Mouse (Mus musculus): ENCODE data around the gene Kl. TPM values are rescaled to one million over a fixed set of nuclear protein-coding genes. Genes with fewer than 3 reads are reported as not detected.

The Kl gene
- polyA plus RNA-seq (2015; fragmentation: Nextera tagmentation; extraction: Ambion mirVana): 0.03 and 0.08 TPM in 2 replicates

- no peak for DNase-seq (ENCODE audit: low spot score)
Observed at GRCm38 (mm10) chr5:150952328-150952668, at the start of gene Kl. Gene Kl, plus strand, starts transcription at chr5:150952607.

- DNase-seq (ENCODE audit: low spot score): no peak
Observed at GRCm38 (mm10) chr5:150906053-150907040, 46.1 kb upstream of the Kl start.

GRCm38 (mm10) chr5:150912156-150912555 lies 40.3 kb upstream of the Kl start:
- DNase-seq (ENCODE audit: low spot score): no peak

- no peak for DNase-seq (ENCODE audit: low spot score)
Observed at GRCm38 (mm10) chr5:150912656-150913055, 39.8 kb upstream of the Kl start.

- no peak for DNase-seq (ENCODE audit: low spot score)
Observed at GRCm38 (mm10) chr5:150915080-150916055, 37.0 kb upstream of the Kl start.

GRCm38 (mm10) chr5:150917131-150917858 lies 35.1 kb upstream of the Kl start:
- no peak for DNase-seq (ENCODE audit: low spot score)

- DNase-seq (ENCODE audit: low spot score): no peak
Observed at GRCm38 (mm10) chr5:150918599-150918998, 33.8 kb upstream of the Kl start.

- DNase-seq (ENCODE audit: low spot score): no peak
Observed at GRCm38 (mm10) chr5:150919269-150919668, 33.1 kb upstream of the Kl start.

GRCm38 (mm10) chr5:150919961-150920360 lies 32.4 kb upstream of the Kl start:
- DNase-seq (ENCODE audit: low spot score): no peak

GRCm38 (mm10) chr5:150929406-150929805 lies 23.0 kb upstream of the Kl start:
- DNase-seq (ENCODE audit: low spot score): no peak

- no peak for DNase-seq (ENCODE audit: low spot score)
Observed at GRCm38 (mm10) chr5:150932596-150932995, 19.8 kb upstream of the Kl start.

- no peak for DNase-seq (ENCODE audit: low spot score)
Observed at GRCm38 (mm10) chr5:150936213-150936612, 16.2 kb upstream of the Kl start.

GRCm38 (mm10) chr5:150936807-150937206 lies 15.6 kb upstream of the Kl start:
- DNase-seq (ENCODE audit: low spot score): no peak

GRCm38 (mm10) chr5:150937501-150937900 lies 14.9 kb upstream of the Kl start:
- DNase-seq (ENCODE audit: low spot score): no peak

- no peak for DNase-seq (ENCODE audit: low spot score)
Observed at GRCm38 (mm10) chr5:150945576-150945975, 6.8 kb upstream of the Kl start.

GRCm38 (mm10) chr5:150949131-150949530 lies 3.3 kb upstream of the Kl start:
- no peak for DNase-seq (ENCODE audit: low spot score)

- no peak for DNase-seq (ENCODE audit: low spot score)
Observed at GRCm38 (mm10) chr5:150951325-150951724, 1.1 kb upstream of the Kl start.

GRCm38 (mm10) chr5:150952669-150953521 lies 488 bp downstream of the Kl start:
- no peak for DNase-seq (ENCODE audit: low spot score)

GRCm38 (mm10) chr5:150954791-150955190 lies 2.4 kb downstream of the Kl start:
- no peak for DNase-seq (ENCODE audit: low spot score)

GRCm38 (mm10) chr5:150959861-150960260 lies 7.5 kb downstream of the Kl start:
- no peak for DNase-seq (ENCODE audit: low spot score)

All from thymus, postnatal 0 days (tissue).